Mouse (Mus musculus) olfactory bulb, adult 2 months (tissue): Measurements from ENCODE around the gene Rc3h1. TPM values are rescaled to one million over a fixed set of nuclear protein-coding genes. Genes with fewer than 3 reads are reported as not detected.
"Not testable (repeated sequence)": the region's sequence is repeated elsewhere in the genome, so short reads cannot be mapped to it uniquely, and the experiment has no call there.

Experiments used
- H3K27ac ChIP-seq: fragments of 200-500 bp; 2 replicates; pipeline ENCODE4 v1.5.1; 2012; ENCODE audit warnings: low read depth, low read length; ENCODE audit not compliant: insufficient read depth
- H3K4me1 ChIP-seq: fragments of 200-500 bp; 2 replicates; pipeline ENCODE4 v1.6.1; 2012; ENCODE audit warnings: low read length; ENCODE audit not compliant: control insufficient read depth, insufficient read depth
- H3K4me3 ChIP-seq: fragments of 200-500 bp; 2 replicates; pipeline ENCODE4 v1.5.1; 2012; ENCODE audit warnings: mild to moderate bottlenecking, low read depth, low read length, moderate library complexity; ENCODE audit not compliant: insufficient read depth
- CTCF ChIP-seq: fragments of 200-500 bp; IDR thresholded peaks from 2 replicates; pipeline ENCODE4 v1.5.1; 2012; ENCODE audit warnings: low read depth, mild to moderate bottlenecking, low read length, moderate library complexity; ENCODE audit not compliant: insufficient read depth
- POLR2A ChIP-seq: fragments of 200-500 bp; IDR thresholded peaks from 2 replicates; pipeline ENCODE4 v1.6.1; 2012; ENCODE audit warnings: mild to moderate bottlenecking, low read depth, low read length, moderate library complexity; ENCODE audit not compliant: insufficient read depth
- WGBS: fragments of 180-500 bp; shearing (Covaris S2); methylation state at CpG from one replicate; pipeline ENCODE4 v1.1.7; 2018; 5-methylcytosine and 5-hydroxymethylcytosine counted together
- polyA plus RNA-seq: library from polyadenylated mRNA; stranded (reverse); fragments of >200 nt; gene quantifications from 2 replicates; pipeline ENCODE4 v1.2.4, GENCODE M21; 2012; ENCODE audit warnings: low replicate concordance; ENCODE audit not compliant: missing spikeins, insufficient read depth, insufficient read length

Gene Rc3h1
- polyA plus RNA-seq, result 41.4 TPM in 1 of 2 replicates, not detected in the other

GRCm38 (mm10) chr1:160906057-160906557, at the start of gene Rc3h1:
Gene Rc3h1, plus strand, starts transcription at chr1:160906418.
- Histone ChIP-seq H3K27ac (peak within 1 kb of the TSS; percentile 72), H3K4me1 (no peaks in the 10 kb centered on the region), H3K4me3 (peak within 1 kb of the TSS; percentile 95)
- under 1% methylated on average over 45 of the region's 45 CpGs for WGBS
- no peak for TF ChIP-seq CTCF
- peak; percentile 81 for TF ChIP-seq POLR2A

- Histone ChIP-seq H3K4me1 (no peaks in the 10 kb centered on the region; the same call in 1 of the 2 replicates), H3K27ac (no peak overlapping the region), H3K4me3 (no peak overlapping the region)
- no peak for TF ChIP-seq POLR2A
- TF ChIP-seq CTCF, result no peak
- WGBS, result 96% methylated on average over 3 of the region's 3 CpGs
Observed at GRCm38 (mm10) chr1:160858132-160858531, 48.1 kb upstream of the Rc3h1 start.

- H3K27ac ChIP-seq, H3K4me1 ChIP-seq, H3K4me3 ChIP-seq: not testable (repeated sequence)
Observed at GRCm38 (mm10) chr1:160859874-160860273, 46.3 kb upstream of the Rc3h1 start.

GRCm38 (mm10) chr1:160861142-160861541, 45.1 kb upstream of the Rc3h1 start:
- WGBS, result 83% methylated on average over 2 of the region's 2 CpGs
- no peak for TF ChIP-seq POLR2A
- TF ChIP-seq CTCF, result no peak
- H3K4me1 ChIP-seq, result no peaks in the 10 kb centered on the region
- no peak overlapping the region for H3K4me3 ChIP-seq
- H3K27ac ChIP-seq, result no peak overlapping the region

- 81% methylated on average over 1 of the region's 1 CpGs for WGBS
- no peak overlapping the region for H3K4me3 ChIP-seq
- H3K4me1 ChIP-seq, result no peaks in the 10 kb centered on the region
- TF ChIP-seq POLR2A (no peak), CTCF (no peak)
- H3K27ac ChIP-seq, result no peak overlapping the region
Observed at GRCm38 (mm10) chr1:160861632-160862031, 44.6 kb upstream of the Rc3h1 start.

GRCm38 (mm10) chr1:160863027-160863426, 43.2 kb upstream of the Rc3h1 start:
- 73% methylated on average over 4 of the region's 4 CpGs for WGBS
- Histone ChIP-seq H3K4me3 (no peak overlapping the region), H3K4me1 (no peaks in the 10 kb centered on the region), H3K27ac (no peak overlapping the region)
- TF ChIP-seq POLR2A, result no peak

GRCm38 (mm10) chr1:160874757-160875156, 31.5 kb upstream of the Rc3h1 start:
- TF ChIP-seq CTCF (no peak), POLR2A (no peak)
- H3K27ac ChIP-seq, result no peak overlapping the region
- H3K4me1 ChIP-seq, result no peaks in the 10 kb centered on the region
- 88% methylated on average over 1 of the region's 1 CpGs for WGBS
- no peak overlapping the region for H3K4me3 ChIP-seq

- WGBS, result 51% methylated on average over 4 of the region's 4 CpGs
- Histone ChIP-seq H3K4me3 (no peak overlapping the region), H3K4me1 (no peaks in the 10 kb centered on the region), H3K27ac (no peak overlapping the region)
- TF ChIP-seq CTCF (no peak), POLR2A (no peak)
Observed at GRCm38 (mm10) chr1:160876968-160877367, 29.2 kb upstream of the Rc3h1 start.

GRCm38 (mm10) chr1:160878485-160878884, 27.7 kb upstream of the Rc3h1 start:
- no peak overlapping the region for H3K4me3 ChIP-seq
- WGBS, result 87% methylated on average over 4 of the region's 4 CpGs

GRCm38 (mm10) chr1:160881378-160881777, 24.8 kb upstream of the Rc3h1 start:
- H3K27ac ChIP-seq, H3K4me1 ChIP-seq, H3K4me3 ChIP-seq: not testable (repeated sequence)
- 57% methylated on average over 1 of the region's 1 CpGs for WGBS

More at GRCm38 (mm10) chr1:160878485-160878884, 27.7 kb upstream of the Rc3h1 start:
- H3K27ac ChIP-seq, result no peak overlapping the region
- no peaks in the 10 kb centered on the region for H3K4me1 ChIP-seq
- no peak for TF ChIP-seq CTCF
